Mouse (Mus musculus): ENCODE measurements around the gene Asb16.

DNA sequence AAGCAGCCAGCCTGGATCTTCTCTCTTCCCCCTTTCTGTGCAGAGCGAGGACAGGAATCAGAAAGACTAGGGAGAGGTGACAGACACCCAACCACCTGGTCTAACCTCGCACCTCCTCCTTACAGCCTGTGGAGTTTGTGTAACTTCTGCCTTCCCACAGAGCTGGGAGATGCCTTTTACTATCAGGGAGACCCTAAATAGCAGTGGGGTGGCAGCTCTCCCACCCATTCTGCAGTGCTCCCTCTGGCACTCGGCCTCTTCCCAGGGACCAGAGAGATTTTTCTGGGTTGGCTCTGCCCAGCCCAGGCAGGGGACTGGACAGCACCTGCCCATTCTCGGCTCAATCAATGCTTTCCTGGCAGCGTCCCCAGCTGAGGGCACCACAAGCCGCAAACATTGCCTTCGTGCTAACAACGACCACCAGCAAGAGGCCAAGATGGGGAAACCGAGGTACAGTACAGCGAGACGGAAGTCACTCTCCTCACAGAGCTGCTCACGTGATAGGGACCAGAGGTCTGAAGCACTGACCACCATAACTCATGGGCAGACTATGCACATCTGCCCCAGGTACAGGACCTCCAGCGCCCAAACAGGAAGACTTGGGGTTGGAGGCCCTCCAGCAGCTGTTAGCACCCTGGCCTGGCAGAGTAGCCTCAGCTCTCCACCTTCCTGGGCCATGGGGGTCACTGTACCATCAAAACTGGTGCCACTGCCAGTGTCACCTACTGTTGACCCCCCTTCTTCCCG, 49.1 kb upstream of the Asb16 start:
- TF ChIP-seq CTCF (conservative IDR thresholded peaks at IDR 0.05; ENCODE audit: low read length), result no peak
- no peak for TF ChIP-seq POU5F1 (IDR thresholded peaks at IDR 0.05; ENCODE audit: borderline replicate concordance, low read length)
- no peak for TF ChIP-seq NANOG (IDR thresholded peaks at IDR 0.05; ENCODE audit: borderline replicate concordance, low read length)

All from E14TG2a.4 (cell line).